Mouse (Mus musculus) stomach, embryonic 16.5 days (tissue): ENCODE measurements around the gene Phospho2. TPM values are rescaled to one million over a fixed set of nuclear protein-coding genes. Genes with fewer than 3 reads are reported as not detected.
"Not testable (repeated sequence)": the region's sequence is repeated elsewhere in the genome, so short reads cannot be mapped to it uniquely, and the experiment has no call there.

Experiments used
- ATAC-seq: fragments of 200-750 bp; cut with Nextera tagmentation; 2 replicates; pipeline ENCODE4 v1.8.0; 2017; ENCODE audit warnings: moderate number of reproducible peaks, moderate TSS enrichment; ENCODE audit not compliant: insufficient read depth, low FRiP score
- H3K27ac ChIP-seq: fragments of 300-500 bp; sonication (generic); 2 replicates; pipeline ENCODE4 v1.5.1; 2014; ENCODE audit warnings: low read length
- H3K27me3 ChIP-seq: fragments of 300-500 bp; sonication (generic); 2 replicates; pipeline ENCODE4 v1.6.1; 2014; ENCODE audit warnings: low read length, control low read depth, mixed read lengths; ENCODE audit not compliant: control insufficient read depth, insufficient read depth
- H3K36me3 ChIP-seq: fragments of 300-500 bp; sonication (generic); 2 replicates; pipeline ENCODE4 v1.6.1; 2014; ENCODE audit warnings: low read length; ENCODE audit not compliant: control insufficient read depth, insufficient read depth
- H3K4me1 ChIP-seq: fragments of 300-500 bp; sonication (generic); 2 replicates; pipeline ENCODE4 v1.6.1; 2014; ENCODE audit warnings: low read length, control low read depth, mixed read lengths; ENCODE audit not compliant: control insufficient read depth, insufficient read depth
- H3K4me2 ChIP-seq: fragments of 300-500 bp; sonication (generic); 2 replicates; pipeline ENCODE4 v1.6.1; 2014; ENCODE audit warnings: low read depth, low read length, mixed read lengths
- H3K4me3 ChIP-seq: fragments of 300-500 bp; sonication (generic); replicated peaks from 2 replicates; pipeline ENCODE4 v1.5.1; 2014; ENCODE audit warnings: mild to moderate bottlenecking, low read length
- H3K9ac ChIP-seq: fragments of 300-500 bp; sonication (generic); 2 replicates; pipeline ENCODE4 v1.6.1; 2014; ENCODE audit warnings: low read length
- H3K9me3 ChIP-seq: fragments of 300-500 bp; sonication (generic); replicated peaks from 2 replicates; pipeline ENCODE4 v1.6.1; 2016; ENCODE audit warnings: low read length, control low read depth; ENCODE audit not compliant: control insufficient read depth
- WGBS: fragments of 180-500 bp; shearing (Covaris S2); extraction: QIAGEN DNeasy Blood & Tissue Kit; methylation state at CpG from one replicate; pipeline ENCODE4 v1.1.7; 2014; 5-methylcytosine and 5-hydroxymethylcytosine counted together
- polyA plus RNA-seq: library from polyadenylated mRNA; unstranded; fragments of >200 nt; fragmentation: Nextera tagmentation; extraction: Ambion mirVana; gene quantifications from 2 replicates; pipeline ENCODE4 v1.2.1, GENCODE M21; 2015

Gene Phospho2
- polyA plus RNA-seq, 1 experiment from 2014 or later = 24.1 TPM

DNA sequence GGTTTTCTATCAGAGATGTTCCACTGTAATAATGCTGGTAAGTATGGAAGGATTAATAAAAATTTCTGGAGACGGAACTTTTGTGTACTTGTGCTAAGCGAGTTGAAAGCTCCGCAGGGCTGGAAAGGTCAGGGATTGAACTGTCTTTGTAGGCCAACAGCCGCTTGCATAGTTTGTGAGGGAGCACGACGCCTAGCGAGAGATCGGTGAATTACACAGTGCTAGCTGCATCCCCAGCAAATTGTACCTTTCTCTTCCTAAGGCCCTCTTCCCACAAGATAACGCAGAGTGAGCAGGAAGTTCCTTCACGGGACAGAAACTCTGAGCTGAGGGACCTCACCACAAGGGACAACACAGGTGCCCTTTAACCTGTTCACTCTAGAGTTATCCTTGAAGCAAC lies 862 bp downstream of the Phospho2 start:
- Histone ChIP-seq H3K4me3 (peak overlapping the region; percentile 69), H3K4me1 (0 out of 2 replicates have a peak, but pooled peaks cover 2% of the 10 kb centered on the region), H3K36me3 (peaks cover 11% of the 10 kb centered on the region; the same call in 1 of the 2 replicates), H3K27ac (peak overlapping the region; percentile 39; the same call in 1 of the 2 replicates), H3K4me2 (peak overlapping the region; percentile 80), H3K9me3 (no peaks in the 10 kb centered on the region), H3K27me3 (no peaks in the 10 kb centered on the region), H3K9ac (peak overlapping the region; percentile 81)
- no peak; the same call in 1 of the 2 replicates for ATAC-seq
- 1% methylated on average over 10 of the region's 10 CpGs for WGBS

DNA sequence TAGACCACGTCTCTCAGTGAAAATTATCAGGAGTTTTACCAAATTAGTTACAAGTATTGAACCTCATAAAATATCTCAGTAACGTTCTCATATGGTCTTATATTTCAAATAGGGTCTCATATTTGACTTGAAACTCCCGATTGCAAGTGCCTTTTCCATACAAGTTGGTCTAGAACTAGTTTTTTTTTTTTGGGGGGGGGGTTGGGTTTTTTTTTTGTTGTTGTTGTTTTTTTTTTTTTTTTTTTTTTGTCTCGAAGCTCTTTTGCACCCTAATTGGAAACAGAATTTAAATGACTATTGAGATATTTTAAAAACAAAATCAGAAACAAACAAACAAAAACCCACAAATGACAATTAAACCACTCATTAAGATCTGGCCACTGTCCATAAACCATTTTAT lies 1.3 kb downstream of the Phospho2 start:
- H3K4me2 ChIP-seq = peak overlapping the region; percentile 80
- H3K27ac ChIP-seq = peak overlapping the region; percentile 39; the same call in 1 of the 2 replicates
- ATAC-seq = no peak
- H3K4me1 ChIP-seq = 0 out of 2 replicates have a peak, but pooled peaks cover 2% of the 10 kb centered on the region
- no peak overlapping the region for H3K9ac ChIP-seq
- no peaks in the 10 kb centered on the region for H3K27me3 ChIP-seq
- 72% methylated on average over 4 of the region's 4 CpGs for WGBS
- H3K9me3 ChIP-seq = no peaks in the 10 kb centered on the region
- peaks cover 15% of the 10 kb centered on the region for H3K36me3 ChIP-seq
- peak overlapping the region; percentile 69; the same call in 1 of the 2 replicates for H3K4me3 ChIP-seq

DNA sequence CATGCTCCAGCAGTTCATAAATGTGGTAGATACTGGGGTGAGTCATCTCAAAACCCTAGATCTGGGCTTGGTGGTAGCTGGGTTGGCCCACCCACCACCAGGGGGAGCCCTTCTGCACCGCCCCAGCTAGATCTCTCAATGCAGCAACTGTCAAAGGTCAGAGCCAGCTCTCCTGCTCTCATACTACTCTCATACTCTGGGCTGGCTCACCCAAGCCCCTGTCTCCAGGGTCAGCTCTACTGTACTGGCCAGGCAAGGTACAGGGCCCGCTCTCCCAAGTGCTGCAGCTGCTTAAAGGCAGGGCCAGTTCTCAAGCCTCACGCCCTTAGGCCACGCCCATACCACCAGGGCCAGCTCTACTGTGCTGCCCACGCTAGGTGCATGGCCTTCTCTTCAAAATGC lies 13.5 kb downstream of the Phospho2 start:
- peak; percentile 60; the same call in 1 of the 2 replicates for ATAC-seq
- H3K4me2 ChIP-seq = no peak overlapping the region

DNA sequence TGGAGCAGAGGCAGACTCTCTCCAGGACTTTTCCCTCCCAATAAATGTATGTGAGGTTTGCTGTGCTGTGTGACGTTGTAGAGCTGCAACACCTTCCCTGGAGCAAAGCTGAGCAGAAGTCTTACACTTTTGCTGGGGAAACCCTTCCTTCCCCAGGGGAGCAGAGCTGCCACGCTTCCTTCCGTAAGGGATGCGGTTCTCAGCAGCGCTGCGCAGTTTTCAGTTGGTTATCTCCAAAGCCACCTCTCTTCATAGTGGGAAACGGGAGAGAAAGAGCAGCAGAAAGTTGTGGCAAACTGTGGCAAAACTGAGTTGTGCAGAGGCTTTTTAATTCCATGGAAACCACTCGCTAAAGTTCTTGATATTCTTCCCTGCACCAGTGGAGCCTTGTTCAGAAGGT lies 14.3 kb downstream of the Phospho2 start:
- Histone ChIP-seq H3K9me3 (no peaks in the 10 kb centered on the region), H3K4me2 (no peak overlapping the region), H3K36me3 (no peaks in the 10 kb centered on the region), H3K4me3 (no peak overlapping the region), H3K4me1 (no peaks in the 10 kb centered on the region), H3K27me3 (no peaks in the 10 kb centered on the region), H3K9ac (no peak overlapping the region), H3K27ac (no peak overlapping the region)
- WGBS = 63% methylated on average over 8 of the region's 8 CpGs
- no peak for ATAC-seq

More for the DNA sequence above, 13.5 kb downstream of the Phospho2 start:
- Histone ChIP-seq H3K4me1 (no peaks in the 10 kb centered on the region), H3K27me3 (no peaks in the 10 kb centered on the region), H3K27ac (no peak overlapping the region), H3K36me3 (no peaks in the 10 kb centered on the region), H3K4me3 (peak overlapping the region; percentile 16; the same call in 1 of the 2 replicates), H3K9ac (no peak overlapping the region), H3K9me3 (no peaks in the 10 kb centered on the region)
- 48% methylated on average over 5 of the region's 5 CpGs for WGBS

DNA sequence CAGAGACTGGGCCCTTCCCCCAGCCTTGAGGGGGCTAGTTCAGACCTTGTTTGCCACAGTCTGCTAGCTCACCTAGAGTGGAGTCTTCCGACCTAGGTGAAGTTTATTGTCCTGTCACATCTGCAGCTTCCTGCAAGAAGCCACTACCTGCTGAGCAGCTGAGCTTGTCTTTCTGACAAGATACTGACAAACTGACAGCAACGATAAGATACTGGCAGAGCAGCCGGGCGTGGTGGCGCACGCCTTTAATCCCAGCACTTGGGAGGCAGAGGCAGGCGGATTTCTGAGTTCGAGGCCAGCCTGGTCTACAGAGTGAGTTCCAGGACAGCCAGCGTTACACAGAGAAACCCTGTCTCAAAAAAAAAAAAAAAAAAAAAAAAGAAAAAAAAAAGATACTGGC lies 15.2 kb downstream of the Phospho2 start:
- not testable (repeated sequence) for H3K27me3 ChIP-seq, H3K4me1 ChIP-seq, H3K9ac ChIP-seq, H3K27ac ChIP-seq, H3K36me3 ChIP-seq, ATAC-seq, H3K4me3 ChIP-seq, H3K4me2 ChIP-seq, H3K9me3 ChIP-seq
- WGBS = 81% methylated on average over 8 of the region's 9 CpGs

DNA sequence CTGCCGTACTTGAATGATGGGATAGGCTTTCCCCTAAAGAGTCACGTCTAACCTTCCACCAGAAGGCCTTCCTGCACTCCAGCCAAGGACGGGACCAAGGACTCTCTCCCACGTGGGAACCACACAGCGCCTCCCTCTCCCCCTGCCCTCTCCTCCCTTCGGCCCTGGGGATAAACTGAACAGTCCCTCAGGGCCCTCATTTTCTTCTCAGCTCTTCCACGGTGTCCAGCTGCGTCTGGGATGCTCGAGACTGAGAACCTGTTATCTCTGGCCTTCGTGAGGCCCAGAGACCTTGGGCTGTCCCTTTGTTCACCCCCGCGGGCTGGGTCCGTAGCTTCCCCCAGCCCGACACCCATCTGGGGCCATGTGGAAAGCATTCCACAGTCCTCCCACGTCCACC lies 20.7 kb downstream of the Phospho2 start:
- Histone ChIP-seq H3K4me2 (no peak overlapping the region), H3K9me3 (no peaks in the 10 kb centered on the region), H3K36me3 (no peaks in the 10 kb centered on the region), H3K27me3 (no peaks in the 10 kb centered on the region), H3K4me1 (no peaks in the 10 kb centered on the region), H3K27ac (no peak overlapping the region), H3K9ac (no peak overlapping the region), H3K4me3 (no peak overlapping the region)
- ATAC-seq = no peak
- 62% methylated on average over 15 of the region's 15 CpGs for WGBS

DNA sequence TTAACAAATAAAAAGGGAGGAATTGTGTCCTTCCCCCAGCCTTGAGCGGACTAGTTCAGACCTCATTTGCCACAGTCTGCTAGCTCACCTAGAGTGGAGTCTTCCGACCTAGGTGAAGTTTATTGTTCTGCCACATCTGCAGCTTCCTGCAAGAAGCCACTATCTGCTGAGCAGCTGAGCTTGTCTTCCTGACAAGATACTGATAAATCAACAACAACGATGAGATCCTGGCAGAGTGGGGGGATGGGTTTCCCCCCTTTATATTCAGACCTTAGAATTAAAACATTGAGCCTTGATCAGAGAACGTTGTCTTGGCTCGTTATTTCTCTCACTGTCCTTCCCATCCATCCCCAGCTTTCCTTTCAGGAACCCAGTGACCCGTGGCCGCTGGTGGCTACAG lies 21.9 kb downstream of the Phospho2 start:
- not testable (repeated sequence) for H3K4me2 ChIP-seq, H3K4me1 ChIP-seq, H3K9me3 ChIP-seq, H3K27me3 ChIP-seq, H3K27ac ChIP-seq, H3K36me3 ChIP-seq, ATAC-seq, H3K9ac ChIP-seq, H3K4me3 ChIP-seq
- WGBS = 67% methylated on average over 7 of the region's 7 CpGs

DNA sequence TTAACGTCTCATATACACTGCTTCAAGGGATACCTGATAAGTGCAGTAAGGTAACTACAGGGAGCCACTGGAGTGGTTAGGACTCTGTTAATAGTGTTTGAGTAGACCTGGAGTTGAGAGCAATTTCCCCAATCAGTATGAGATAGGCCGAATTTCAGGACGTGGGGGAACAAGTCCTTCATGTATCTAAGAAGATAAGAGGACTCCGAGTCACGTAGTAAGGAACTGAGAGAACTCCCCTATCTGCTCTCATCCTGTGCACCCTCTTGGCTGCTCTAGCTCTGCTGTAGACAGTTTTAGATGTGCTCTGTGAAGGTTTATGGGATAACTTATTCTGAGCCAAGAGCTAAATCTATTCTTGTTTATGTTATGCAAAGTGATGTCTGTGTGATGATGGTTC lies 27.2 kb downstream of the Phospho2 start:
- Histone ChIP-seq H3K27me3 (no peaks in the 10 kb centered on the region), H3K9ac (no peak overlapping the region), H3K4me1 (peaks cover 1% of the 10 kb centered on the region; the same call in 1 of the 2 replicates), H3K4me3 (no peak overlapping the region), H3K36me3 (no peaks in the 10 kb centered on the region), H3K9me3 (no peaks in the 10 kb centered on the region), H3K27ac (no peak overlapping the region), H3K4me2 (no peak overlapping the region)
- WGBS = 54% methylated on average over 5 of the region's 5 CpGs
- peak; percentile 41; the same call in 1 of the 2 replicates for ATAC-seq

DNA sequence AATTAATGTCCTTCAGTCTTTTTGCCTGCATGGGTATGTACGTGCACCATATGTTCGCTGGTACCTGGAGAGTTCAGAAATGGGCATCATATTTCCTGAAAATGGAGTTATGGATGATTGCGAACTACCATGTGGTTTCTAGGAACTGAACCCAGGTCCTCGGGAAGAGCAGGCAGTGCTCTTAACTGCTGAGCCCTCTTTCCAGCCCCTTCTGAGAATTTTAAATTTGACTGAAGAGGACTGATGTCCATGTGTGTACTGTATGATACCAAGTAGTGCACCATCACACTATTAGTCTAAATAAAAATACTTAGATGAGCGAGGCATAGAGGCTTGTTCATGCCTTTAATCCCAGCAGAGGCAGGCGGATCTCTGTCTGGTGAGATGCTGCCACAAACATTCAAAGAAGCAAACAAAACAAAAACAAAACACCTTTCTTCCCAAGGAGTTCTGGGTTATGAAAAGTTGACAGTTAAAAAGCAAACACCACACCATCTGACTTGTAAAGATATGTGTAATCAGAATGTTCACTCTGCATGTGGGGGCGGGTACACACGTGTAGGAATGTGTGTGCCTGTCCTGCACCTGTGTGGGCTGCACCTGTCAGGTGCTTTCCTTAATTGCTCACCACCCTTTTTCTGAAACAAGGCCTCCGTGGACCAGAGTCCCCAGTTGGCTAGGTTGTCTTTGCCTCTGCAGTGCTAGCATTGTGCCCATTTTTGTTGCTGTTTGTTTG lies 29.1 kb downstream of the Phospho2 start:
- Histone ChIP-seq H3K27ac (no peak overlapping the region), H3K36me3 (no peaks in the 10 kb centered on the region), H3K9ac (no peak overlapping the region), H3K4me2 (no peak overlapping the region), H3K27me3 (no peaks in the 10 kb centered on the region), H3K4me3 (no peak overlapping the region), H3K4me1 (peaks cover 4% of the 10 kb centered on the region; the same call in 1 of the 2 replicates), H3K9me3 (no peaks in the 10 kb centered on the region)
- no peak for ATAC-seq
- WGBS = 75% methylated on average over 9 of the region's 9 CpGs
